Mouse (Mus musculus) T-cell, adult 2 months (primary cell): ENCODE data around the gene Kifc3.
A peak's percentile ranks its signal among the peaks of the same experiment; 100 is the strongest.

Source experiments
- DNase-seq: peaks from one replicate; pipeline ENCODE4 v3.0.0; 2022; ENCODE audit warnings: low spot score

Kifc3 gene

DNA sequence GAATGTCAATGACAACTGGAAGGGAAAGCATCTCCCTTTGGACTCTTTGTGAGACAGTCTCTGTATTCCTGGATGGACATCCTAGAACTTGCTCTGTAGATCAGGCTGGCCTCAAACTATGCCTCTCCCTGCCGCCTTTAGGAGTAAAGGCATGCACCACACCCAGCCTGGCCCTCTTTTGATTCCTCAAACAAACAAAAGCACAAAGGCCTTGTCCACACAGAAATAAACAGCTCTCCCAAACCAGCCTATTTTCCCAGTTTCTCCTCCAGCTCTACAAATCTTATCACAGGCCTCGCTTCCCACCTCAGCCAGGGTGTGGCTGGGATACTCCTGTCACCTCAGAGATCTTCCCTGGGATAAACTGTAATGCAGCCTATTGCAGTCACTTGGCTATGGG is 68.4 kb downstream of the Kifc3 start:
- DNase-seq = no peak

DNA sequence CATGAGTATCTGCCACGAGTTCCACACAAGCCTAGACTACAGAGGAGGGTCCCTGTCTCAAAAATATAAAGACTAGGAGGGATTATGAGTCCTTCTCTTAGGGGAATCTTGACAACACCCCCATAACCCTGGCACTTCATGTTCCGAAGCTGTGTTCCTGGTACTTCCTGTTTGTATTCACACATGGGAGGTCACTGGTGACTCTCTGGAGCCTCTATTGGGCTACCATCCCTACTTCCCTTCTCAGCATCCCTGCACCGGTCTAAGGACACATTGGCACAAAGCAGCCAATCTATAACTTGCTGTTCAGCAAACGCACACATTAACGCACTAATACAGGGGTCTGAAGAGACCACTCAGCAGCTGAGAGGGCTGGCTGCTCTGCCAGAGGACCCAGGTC is 70.6 kb downstream of the Kifc3 start:
- no peak for DNase-seq

- no peak for DNase-seq
Measured at GRCm38 (mm10) chr8:95130966-95131537, 71.6 kb downstream of the Kifc3 start.

DNA sequence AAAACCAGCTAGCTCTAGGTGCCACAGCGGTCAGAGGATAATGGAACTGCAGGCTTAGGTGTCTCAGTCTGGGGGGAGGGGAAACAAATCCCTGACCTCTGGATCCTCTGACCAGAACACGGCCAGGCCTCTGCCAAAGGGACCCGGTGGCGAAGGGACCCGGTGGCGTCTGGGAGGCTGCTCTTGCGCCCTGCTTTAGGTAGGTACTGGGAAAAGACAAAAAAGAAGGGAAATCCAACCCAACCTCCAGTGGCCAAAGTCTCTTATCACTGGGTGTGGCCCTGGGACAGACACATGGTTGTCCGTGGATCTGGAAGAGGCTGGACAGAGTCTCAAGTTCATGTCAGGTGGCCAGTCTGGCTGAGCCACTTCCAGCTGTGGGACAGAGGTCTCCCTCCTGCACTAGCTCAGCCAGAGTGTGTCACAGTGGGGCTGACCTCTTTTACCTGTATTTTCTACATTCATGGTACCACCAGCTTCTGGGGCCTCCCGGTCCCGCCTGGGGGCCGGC is 73.8 kb downstream of the Kifc3 start:
- DNase-seq = no peak

GRCm38 (mm10) chr8:95127658-95128057 is 75.0 kb downstream of the Kifc3 start:
- no peak for DNase-seq

GRCm38 (mm10) chr8:95126497-95126896 is 76.1 kb downstream of the Kifc3 start:
- DNase-seq = no peak

DNA sequence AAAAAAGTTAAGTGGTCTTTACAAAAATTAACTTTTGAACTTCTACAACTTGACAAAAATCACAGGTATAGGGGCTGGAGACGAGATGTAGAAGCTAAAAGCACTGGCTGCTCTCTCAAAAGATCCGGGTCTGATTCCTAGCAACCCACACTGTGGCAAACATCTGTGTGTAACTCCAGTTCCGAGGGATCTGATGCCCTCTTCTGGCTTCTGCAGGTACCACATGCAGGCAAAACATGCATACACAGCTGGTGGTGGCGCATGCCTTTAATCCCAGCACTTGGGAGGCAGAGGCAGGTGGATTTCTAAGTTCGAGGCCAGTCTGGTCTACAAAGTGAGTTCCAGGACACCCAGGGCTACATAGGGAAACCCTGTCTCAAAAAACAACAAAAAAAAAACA is 79.2 kb downstream of the Kifc3 start:
- no peak for DNase-seq

DNA sequence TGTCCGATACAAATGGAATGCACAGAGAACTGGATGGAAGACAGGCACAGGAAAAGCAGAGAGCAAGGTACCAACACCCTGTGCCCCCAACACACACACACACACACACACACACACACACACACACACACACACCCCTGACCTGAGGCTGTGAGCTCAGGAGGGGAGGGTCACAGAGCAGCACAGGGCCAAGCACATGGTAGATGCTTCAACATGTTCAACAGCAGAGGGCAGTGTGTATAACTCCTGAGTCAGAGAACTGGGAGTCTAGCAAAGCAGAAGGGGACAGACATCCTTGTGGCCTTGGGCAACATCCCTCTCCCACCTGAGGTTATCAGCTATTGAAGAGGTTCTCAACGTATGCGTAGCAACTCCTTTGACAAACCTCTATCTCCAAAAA is 88.9 kb downstream of the Kifc3 start:
- no peak for DNase-seq

GRCm38 (mm10) chr8:95113108-95113507 is 89.5 kb downstream of the Kifc3 start:
- DNase-seq = no peak

GRCm38 (mm10) chr8:95112594-95112993 is 90.0 kb downstream of the Kifc3 start:
- DNase-seq = no peak

GRCm38 (mm10) chr8:95107306-95107705 is 95.3 kb downstream of the Kifc3 start:
- DNase-seq = no peak

- no peak for DNase-seq
Measured at GRCm38 (mm10) chr8:95101972-95102371, 100.6 kb downstream of the Kifc3 start.

GRCm38 (mm10) chr8:95099009-95099408 is 103.6 kb downstream of the Kifc3 start:
- DNase-seq = peak; percentile 30

DNA sequence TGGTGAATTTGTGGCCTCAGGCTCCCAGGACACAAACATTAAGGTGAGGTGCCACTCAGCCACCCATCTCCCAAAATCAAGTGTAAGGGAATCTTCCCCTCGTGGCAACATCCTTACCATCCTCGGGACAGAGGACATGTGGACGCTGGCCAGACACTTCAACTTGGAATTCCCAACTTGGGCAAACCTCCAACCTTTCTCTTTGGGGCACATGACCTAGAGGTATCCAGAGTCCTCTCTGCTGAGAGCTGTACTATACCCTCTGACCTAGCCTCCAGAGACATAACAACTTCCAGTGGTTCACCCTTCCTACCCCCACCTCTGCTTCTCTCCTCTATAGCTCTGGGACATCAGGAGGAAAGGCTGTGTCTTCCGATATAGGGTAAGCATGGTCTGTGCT is 109.0 kb downstream of the Kifc3 start:
- DNase-seq = no peak

- no peak for DNase-seq
Measured at GRCm38 (mm10) chr8:95085432-95086141, 117.0 kb downstream of the Kifc3 start.

DNA sequence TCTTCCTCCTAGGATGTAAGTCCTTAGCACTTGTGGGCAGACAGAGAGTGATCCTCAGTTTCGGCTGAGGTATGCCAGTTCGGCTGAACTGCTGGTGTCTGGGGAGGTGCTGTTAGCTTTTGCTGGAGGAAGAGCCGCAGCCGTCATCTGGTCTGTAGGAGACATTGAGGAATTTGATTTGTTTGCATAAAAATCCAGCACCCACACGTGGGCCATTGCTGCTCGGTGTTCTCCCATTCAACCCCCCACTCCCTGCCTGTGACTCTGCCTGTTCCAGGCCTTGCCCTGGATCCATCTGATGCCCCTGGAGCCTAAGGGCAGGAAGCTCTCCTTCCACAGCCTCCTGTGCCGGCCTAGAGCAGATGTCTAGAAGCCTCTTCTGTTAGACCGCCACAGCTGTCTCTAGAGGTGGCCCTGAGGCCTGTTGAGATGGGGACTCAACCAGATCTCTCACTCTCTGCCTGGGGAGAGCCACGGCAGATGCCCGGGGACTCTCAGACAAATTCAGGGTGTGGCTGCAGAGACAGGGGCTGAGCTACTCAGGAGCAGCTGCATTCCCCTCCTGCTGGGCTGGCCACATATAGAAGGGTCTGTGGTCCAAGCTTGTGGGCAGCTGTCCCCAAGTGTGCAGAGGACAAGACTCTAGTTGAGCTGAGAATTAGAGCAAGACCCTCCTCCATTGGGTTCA is 117.7 kb downstream of the Kifc3 start:
- no peak for DNase-seq

DNA sequence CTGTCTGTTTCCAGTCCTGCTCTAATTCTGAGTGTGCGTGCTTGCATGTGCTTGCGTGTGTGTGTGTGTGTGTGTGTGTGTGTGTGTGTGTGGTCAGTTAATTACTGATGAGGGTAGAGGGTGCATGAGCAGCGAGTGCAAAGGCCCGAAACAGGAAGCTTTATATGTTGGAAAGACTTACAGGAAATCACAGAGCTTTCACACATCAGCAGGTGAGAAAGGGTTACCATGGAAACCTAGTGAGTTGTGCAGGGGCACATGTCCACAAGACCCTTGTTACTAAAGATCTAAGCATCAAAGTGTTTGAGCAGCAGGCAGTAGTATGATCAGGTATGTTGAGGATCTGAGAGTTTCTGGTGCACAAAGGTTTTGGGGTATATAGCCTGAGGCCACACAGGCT is 118.4 kb downstream of the Kifc3 start:
- DNase-seq = peak; percentile 10

DNA sequence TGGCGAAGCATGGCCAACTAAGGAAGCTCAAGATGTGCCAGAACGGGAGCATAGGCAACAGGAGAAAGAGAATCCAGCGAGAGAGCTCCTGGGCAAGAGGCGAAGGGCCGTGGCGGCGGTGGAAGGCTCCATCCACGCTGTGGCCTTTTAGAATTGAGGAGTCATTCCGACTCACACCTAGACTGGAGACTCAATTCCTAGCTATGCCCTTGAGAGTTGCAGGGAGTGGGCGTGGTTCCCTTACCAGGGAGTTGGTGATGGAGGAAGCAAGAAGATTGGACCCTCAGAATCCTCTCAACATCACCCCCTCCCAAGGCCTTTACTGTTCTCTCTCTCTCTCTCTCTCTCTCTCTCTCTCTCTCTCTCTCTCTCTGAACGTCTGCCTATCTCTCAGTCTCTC is 121.0 kb downstream of the Kifc3 start:
- DNase-seq = no peak

GRCm38 (mm10) chr8:95080381-95081341 is 122.0 kb downstream of the Kifc3 start, which contains the start of gene Katnb1:
Katnb1 (plus strand) TSS chr8:95081186.
- DNase-seq = peak; percentile 99

DNA sequence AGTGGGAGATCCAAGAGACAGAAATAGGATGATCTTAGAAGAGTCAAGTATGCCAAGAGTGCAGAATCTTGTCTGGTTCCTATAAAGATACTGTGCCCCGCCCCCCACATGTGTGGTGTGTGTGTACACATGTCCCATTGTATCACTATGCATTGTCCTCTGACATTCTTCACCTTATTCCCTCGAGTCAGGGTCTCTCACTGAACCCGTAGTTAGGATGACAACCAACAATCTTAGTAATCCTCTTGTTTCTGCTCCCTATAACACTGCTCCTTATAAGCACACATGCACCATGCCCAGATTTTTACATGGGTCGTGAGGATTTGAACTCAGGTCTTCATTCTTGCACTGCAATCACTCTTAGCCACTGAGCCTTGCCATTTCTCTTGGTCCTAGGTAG is 123.3 kb downstream of the Kifc3 start:
- DNase-seq = no peak

GRCm38 (mm10) chr8:95078055-95078454 is 124.6 kb downstream of the Kifc3 start:
- DNase-seq = no peak

GRCm38 (mm10) chr8:95076151-95076550 is 126.5 kb downstream of the Kifc3 start:
- DNase-seq = no peak
